Mouse (Mus musculus): ENCODE data around the gene Olfr1436. TPM values are rescaled to one million over a fixed set of nuclear protein-coding genes. Genes with fewer than 3 reads are reported as not detected.
"Not testable (repeated sequence)": the region's sequence is repeated elsewhere in the genome, so short reads cannot be mapped to it uniquely, and the experiment has no call there.

Olfr1436 gene
- not detected for total RNA-seq (2021)

GRCm38 (mm10) chr19:12299030-12299429 is at the start of gene Olfr1436:
TSS of gene Olfr1436 (minus strand) at chr19:12299130.
- DNase-seq (ENCODE audit: extremely low spot score in 1 of 2, low spot score in 2 of 2); intact Hi-C loops (cut with DNase I): not testable (repeated sequence)

- intact Hi-C loops (cut with DNase I): no loop called here
- no peak for DNase-seq (ENCODE audit: extremely low spot score in 1 of 2, low spot score in 2 of 2)
These were observed 36.9 kb upstream of the Olfr1436 start, which contains the start of gene Olfr1438-ps1 for GRCm38 (mm10) chr19:12335810-12336209. TSS of gene Olfr1438-ps1 (minus strand) at chr19:12335910.

GRCm38 (mm10) chr19:12325001-12325400 is 26.1 kb upstream of the Olfr1436 start, which contains the start of gene Olfr1437:
TSS of gene Olfr1437 (minus strand) at chr19:12325101.
- intact Hi-C loops (cut with DNase I): no loop called here
- no peak for DNase-seq (ENCODE audit: extremely low spot score in 1 of 2, low spot score in 2 of 2)

- DNase-seq (ENCODE audit: extremely low spot score in 1 of 2, low spot score in 2 of 2): peak in 1 of 2 experiments; percentile 19
- intact Hi-C loops (cut with DNase I): no loop called here
These were observed 6.0 kb downstream of the Olfr1436 start for GRCm38 (mm10) chr19:12292979-12293378.

- DNase-seq (ENCODE audit: extremely low spot score in 1 of 2, low spot score in 2 of 2): no peak
- intact Hi-C loops (cut with DNase I): no loop called here
These were observed 19.4 kb downstream of the Olfr1436 start, which contains the start of gene Olfr1434 for GRCm38 (mm10) chr19:12279554-12279953. TSS of gene Olfr1434 (plus strand) at chr19:12279854.

GRCm38 (mm10) chr19:12260732-12261131 is 38.2 kb downstream of the Olfr1436 start, which contains the start of gene Olfr235:
TSS of gene Olfr235 (plus strand) at chr19:12261032.
- intact Hi-C loops (cut with DNase I): no loop called here
- no peak for DNase-seq (ENCODE audit: extremely low spot score in 1 of 2, low spot score in 2 of 2)

Other genes starting within 250 kb of the Olfr1436 start
- gene Olfr1424, start 236.4 kb downstream of the Olfr1436 start, total RNA-seq (2021): not detected
- gene Olfr1425, start 221.4 kb downstream of the Olfr1436 start, total RNA-seq (2021): not detected
- not detected for gene Olfr1426, start 207.1 kb downstream of the Olfr1436 start, total RNA-seq (2021)
- gene Olfr1427, start 195.8 kb downstream of the Olfr1436 start, total RNA-seq (2021): not detected
- gene Olfr1428, start 183.2 kb downstream of the Olfr1436 start, total RNA-seq (2021): not detected
- not detected for gene Olfr76, start 175.9 kb downstream of the Olfr1436 start, total RNA-seq (2021)
- gene Olfr1555-ps1, start 129.0 kb downstream of the Olfr1436 start, total RNA-seq (2021): not detected
- gene Olfr1431, start 98.5 kb downstream of the Olfr1436 start, total RNA-seq (2021): not detected
- not detected for gene Olfr1432, start 66.5 kb downstream of the Olfr1436 start, total RNA-seq (2021)
- not detected for gene Olfr262, start 57.5 kb downstream of the Olfr1436 start, total RNA-seq (2021)
- gene Olfr235, start 38.1 kb downstream of the Olfr1436 start, total RNA-seq (2021): not detected
- not detected for gene Olfr1434, start 19.3 kb downstream of the Olfr1436 start, total RNA-seq (2021)
- not detected for gene Olfr1437, start 26.0 kb upstream of the Olfr1436 start, total RNA-seq (2021)
- gene Olfr1438-ps1, start 36.8 kb upstream of the Olfr1436 start, total RNA-seq (2021): not detected
- not detected for gene Olfr1440, start 88.1 kb upstream of the Olfr1436 start, total RNA-seq (2021)
- not detected for gene Olfr1441, start 118.3 kb upstream of the Olfr1436 start, total RNA-seq (2021)
- gene Pfpl, start 128.8 kb upstream of the Olfr1436 start, total RNA-seq (2021): under 1 TPM in 1 of 2 experiments, not detected in 1; 0.08 TPM
- 1 to 10 TPM; 4.8 to 5.1 TPM for gene Mpeg1, start 161.6 kb upstream of the Olfr1436 start, total RNA-seq (2021)
- gene Dtx4, start 202.3 kb upstream of the Olfr1436 start, total RNA-seq (2021): 10 to 100 TPM; 60.3 to 75.4 TPM
- gene Fam111a, start 246.6 kb upstream of the Olfr1436 start, total RNA-seq (2021): 1 to 10 TPM; 3.7 to 3.9 TPM

Measured in left cerebral cortex, postnatal 10 days (tissue).